Mouse (Mus musculus): ENCODE data around the gene Wbp4.

GRCm38 (mm10) chr14:79522387-79522786, 41.1 kb upstream of the Wbp4 start:
- no peak for TF ChIP-seq POLR2A (IDR thresholded peaks at IDR 0.05; ENCODE audit: extremely low read depth, insufficient read depth, low read length)
- no peak for TF ChIP-seq CTCF (IDR thresholded peaks at IDR 0.05; ENCODE audit: low read depth, low read length)
